Mouse (Mus musculus) MEL (cell line): ENCODE measurements around the gene Klk13. TPM values are rescaled to one million over a fixed set of nuclear protein-coding genes. Genes with fewer than 3 reads are reported as not detected.
"Not testable (repeated sequence)": the region's sequence is repeated elsewhere in the genome, so short reads cannot be mapped to it uniquely, and the experiment has no call there.

Experiments
- DNase-seq: peaks from one replicate; pipeline ENCODE4 v3.0.0; 2011; ENCODE audit warnings: low read depth, low spot score
- H3K27ac ChIP-seq: 2 replicates; pipeline ENCODE4 v1.5.1; 2012; ENCODE audit warnings: low read depth, mild to moderate bottlenecking, control low read depth, low read length, moderate library complexity; ENCODE audit not compliant: control insufficient read depth
- H3K27me3 ChIP-seq, 2 experiments: fragments of 150-350 bp in 1 of 2; sonication (generic) in 1 of 2; 2 replicates each; pipeline ENCODE4 v1.6.1; 2012; ENCODE audit warnings: low read length in 2 of 2, mild to moderate bottlenecking in 2 of 2, improper control_type of control experiment in 1 of 2, moderate library complexity in 1 of 2; ENCODE audit not compliant: insufficient read depth in 2 of 2, control insufficient read depth in 1 of 2
- H3K36me3 ChIP-seq, 2 experiments: 2 replicates each; pipeline ENCODE4 v1.6.1; 2012 to 2014; ENCODE audit warnings: low read length in 2 of 2, improper control_type of control experiment in 1 of 2, inconsistent platforms in 1 of 2, mild to moderate bottlenecking in 1 of 2; ENCODE audit not compliant: insufficient read depth in 2 of 2, control insufficient read depth in 1 of 2
- H3K4me1 ChIP-seq, 2 experiments: fragments of 150-350 bp in 1 of 2; sonication (generic) in 1 of 2; 2 replicates each; pipeline ENCODE4 v1.6.1; 2012; ENCODE audit warnings: low read length in 2 of 2, improper control_type of control experiment in 1 of 2, mild to moderate bottlenecking in 1 of 2; ENCODE audit not compliant: insufficient read depth in 2 of 2, control insufficient read depth in 1 of 2
- H3K4me3 ChIP-seq, 2 experiments: fragments of 150-350 bp in 1 of 2; sonication (generic) in 1 of 2; 2 replicates each; pipeline ENCODE4 v1.5.1; 2012; ENCODE audit warnings: low read depth in 2 of 2, low read length in 2 of 2, mild to moderate bottlenecking in 2 of 2, moderate library complexity in 2 of 2, control low read depth in 1 of 2, improper control_type of control experiment in 1 of 2; ENCODE audit not compliant: control insufficient read depth in 1 of 2, insufficient read depth in 1 of 2
- H3K79me2 ChIP-seq: 2 replicates; pipeline ENCODE4 v1.6.1; 2012; ENCODE audit warnings: mild to moderate bottlenecking, low read length, moderate library complexity; ENCODE audit not compliant: control insufficient read depth, poor library complexity, insufficient read depth
- H3K9ac ChIP-seq: 2 replicates; pipeline ENCODE4 v1.6.1; 2012; ENCODE audit warnings: low read depth, mild to moderate bottlenecking, control low read depth, low read length, moderate library complexity; ENCODE audit not compliant: control insufficient read depth, poor library complexity, severe bottlenecking
- H3K9me3 ChIP-seq: fragments of 150-350 bp; sonication (generic); replicated peaks from 2 replicates; pipeline ENCODE4 v1.6.1; 2012; ENCODE audit warnings: mild to moderate bottlenecking, low read length, improper control_type of control experiment, moderate library complexity; ENCODE audit not compliant: insufficient read depth
- CTCF ChIP-seq, 3 experiments: IDR thresholded peaks in 2 of 3; conservative IDR thresholded peaks in 1 of 3; 2 replicates each; pipeline ENCODE4 v1.5.1; 2011 to 2012; ENCODE audit warnings: low read length in 3 of 3, low read depth in 2 of 3, mild to moderate bottlenecking in 2 of 3, improper control_type of control experiment in 1 of 3, inconsistent platforms in 1 of 3, mixed read lengths in 1 of 3, moderate library complexity in 1 of 3; ENCODE audit not compliant: control insufficient read depth in 1 of 3, insufficient read depth in 1 of 3, poor library complexity in 1 of 3, severe bottlenecking in 1 of 3
- EP300 ChIP-seq, 2 experiments: IDR thresholded peaks; 2 replicates each; pipeline ENCODE4 v1.6.1; 2011; ENCODE audit warnings: improper control_type of control experiment in 2 of 2, low read length in 2 of 2, low read depth in 1 of 2, mild to moderate bottlenecking in 1 of 2
- GATA1 ChIP-seq: IDR thresholded peaks from 2 replicates; pipeline ENCODE4 v1.6.1; 2011; ENCODE audit warnings: low read depth, low read length, improper control_type of control experiment
- HCFC1 ChIP-seq: IDR thresholded peaks from 2 replicates; pipeline ENCODE4 v1.6.1; 2012; ENCODE audit warnings: low read depth, mild to moderate bottlenecking, inconsistent platforms, low read length, improper control_type of control experiment, moderate library complexity
- KAT2A ChIP-seq: conservative IDR thresholded peaks from 2 replicates; pipeline ENCODE4 v1.6.1; 2012; ENCODE audit warnings: low read depth, low read length, improper control_type of control experiment, inconsistent platforms
- MAZ ChIP-seq: IDR thresholded peaks from 2 replicates; pipeline ENCODE4 v1.6.1; 2012; ENCODE audit warnings: low read depth, mild to moderate bottlenecking, inconsistent platforms, low read length, improper control_type of control experiment
- MXI1 ChIP-seq: IDR thresholded peaks from 2 replicates; pipeline ENCODE4 v1.6.1; 2011; ENCODE audit warnings: mild to moderate bottlenecking, low read depth, low read length, improper control_type of control experiment
- NELFE ChIP-seq: IDR thresholded peaks from 2 replicates; pipeline ENCODE4 v1.6.1; 2011; ENCODE audit warnings: low read depth, low read length, improper control_type of control experiment
- POLR2A ChIP-seq, 2 experiments: IDR thresholded peaks; 2 replicates each; pipeline ENCODE4 v1.6.1; 2011 to 2012; ENCODE audit warnings: low read length in 2 of 2, mild to moderate bottlenecking in 2 of 2, control low read depth in 1 of 2, improper control_type of control experiment in 1 of 2, low read depth in 1 of 2, moderate library complexity in 1 of 2; ENCODE audit not compliant: control insufficient read depth in 1 of 2, insufficient read depth in 1 of 2, poor library complexity in 1 of 2
- POLR2AphosphoS2 ChIP-seq: IDR thresholded peaks from 2 replicates; pipeline ENCODE4 v1.6.1; 2011; ENCODE audit warnings: low read length, improper control_type of control experiment
- POLR2AphosphoS5 ChIP-seq: IDR thresholded peaks from 2 replicates; pipeline ENCODE4 v1.6.1; 2012; ENCODE audit warnings: low read depth, borderline replicate concordance, mild to moderate bottlenecking, inconsistent platforms, low read length, moderate library complexity, mixed read lengths
- RCOR1 ChIP-seq: IDR thresholded peaks from 2 replicates; pipeline ENCODE4 v1.6.1; 2012; ENCODE audit warnings: low read depth, mild to moderate bottlenecking, inconsistent platforms, low read length, improper control_type of control experiment
- SMC3 ChIP-seq: IDR thresholded peaks from 2 replicates; pipeline ENCODE4 v1.6.1; 2011; ENCODE audit warnings: low read depth, low read length, improper control_type of control experiment
- UBTF ChIP-seq: IDR thresholded peaks from 2 replicates; pipeline ENCODE4 v1.6.1; 2012; ENCODE audit warnings: low read depth, mild to moderate bottlenecking, inconsistent platforms, low read length, improper control_type of control experiment, moderate library complexity, borderline replicate concordance; ENCODE audit not compliant: insufficient read depth
- USF2 ChIP-seq, 2 experiments: IDR thresholded peaks; 2 replicates each; pipeline ENCODE4 v1.6.1; 2011 to 2012; ENCODE audit warnings: improper control_type of control experiment in 2 of 2, low read length in 2 of 2, borderline replicate concordance in 1 of 2, inconsistent platforms in 1 of 2, low read depth in 1 of 2, mild to moderate bottlenecking in 1 of 2; ENCODE audit not compliant: insufficient read depth in 1 of 2
- ZMIZ1 ChIP-seq: IDR thresholded peaks from 2 replicates; pipeline ENCODE4 v1.6.1; 2012; ENCODE audit warnings: low read depth, mild to moderate bottlenecking, inconsistent platforms, low read length, improper control_type of control experiment, moderate library complexity
- polyA plus RNA-seq, 2 experiments: library from polyadenylated mRNA; stranded (reverse) in 1 of 2; unstranded in 1 of 2; fragments of >175 nt in 1 of 2; fragments of >200 nt in 1 of 2; gene quantifications; 2 replicates each; pipeline versions ENCODE4 v1.2.1 to v1.2.4; 2012; ENCODE audit warnings: low replicate concordance in 2 of 2, low read depth in 1 of 2; ENCODE audit not compliant: insufficient read length in 2 of 2, insufficient read depth in 1 of 2, missing spikeins in 1 of 2
- total RNA-seq: library from RNA; depleted of rRNA; stranded (reverse); fragments of 300-350 nt; gene quantifications from 2 replicates; pipeline ENCODE4 v1.2.3, GENCODE M21; 2012

Klk13 gene
- total and polyA plus RNA-seq, 3 experiments = not detected

DNA sequence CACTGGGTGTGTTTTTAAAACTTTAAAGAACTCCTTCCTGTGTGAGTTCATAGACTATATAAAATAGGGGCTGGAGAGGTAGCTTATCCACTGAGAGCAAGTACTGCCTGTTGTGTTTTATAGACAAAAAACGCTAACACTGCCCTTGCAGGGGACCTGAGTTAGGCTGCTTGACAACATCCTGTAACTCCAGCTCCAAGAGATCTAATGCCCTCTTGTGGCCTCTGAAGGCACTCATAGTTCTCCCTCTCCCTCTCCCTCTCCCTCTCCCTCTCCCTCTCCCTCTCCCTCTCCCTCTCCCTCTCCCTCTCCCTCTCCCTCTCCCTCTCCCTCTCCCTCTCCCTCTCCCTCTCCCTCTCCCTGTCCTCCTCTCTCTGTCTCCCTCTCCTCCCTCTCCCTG lies 29.9 kb upstream of the Klk13 start:
- H3K4me1 ChIP-seq, H3K27ac ChIP-seq, H3K27me3 ChIP-seq, H3K9ac ChIP-seq, H3K79me2 ChIP-seq: not testable (repeated sequence)
- DNase-seq = peak; percentile 6
- peak in 2 of 3 experiments; percentile 5 to 17; a peak in 2 of 6 replicates for TF ChIP-seq CTCF (IDR thresholded peaks at IDR 0.05 in 2 of 3, conservative IDR thresholded peaks at IDR 0.05 in 1 of 3; ENCODE audit: control insufficient read depth in 1 of 3, insufficient read depth in 1 of 3, low read depth in 2 of 3, low read length in 3 of 3, poor library complexity in 1 of 3, severe bottlenecking in 1 of 3)
- TF ChIP-seq, all 39 proteins: peak for 1; not testable (repeated sequence) for 38
- H3K36me3 ChIP-seq, H3K4me3 ChIP-seq, H3K9me3 ChIP-seq: not testable (repeated sequence)

DNA sequence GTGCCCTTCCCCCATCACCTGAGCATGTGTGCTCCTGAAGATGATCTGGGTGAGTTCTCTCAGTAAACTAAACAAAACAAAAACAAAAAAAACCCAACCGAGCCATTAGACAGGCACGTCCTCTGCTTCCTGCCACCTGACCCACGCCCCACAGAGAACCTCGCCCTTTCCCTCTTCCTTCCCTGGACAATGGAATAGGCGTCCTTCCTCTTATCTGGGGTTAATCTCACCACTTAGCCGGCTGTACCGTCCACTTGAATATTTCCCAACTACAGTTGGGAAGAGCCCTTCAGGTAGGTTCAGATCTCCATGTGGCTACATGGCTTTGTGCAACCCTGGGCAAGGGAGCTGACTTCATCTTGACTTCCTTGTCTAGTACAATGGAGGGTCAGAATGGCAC lies 27.3 kb upstream of the Klk13 start:
- no peaks in the 10 kb centered on the region for H3K9me3 ChIP-seq
- no peak overlapping the region for H3K27ac ChIP-seq
- H3K27me3 ChIP-seq = no peaks in the 10 kb centered on the region
- no peak overlapping the region for H3K4me3 ChIP-seq
- TF ChIP-seq NELFE (no peak), POLR2AphosphoS2 (no peak), UBTF (no peak), POLR2A (IDR thresholded peaks at IDR 0.05; ENCODE audit: control insufficient read depth in 1 of 2, insufficient read depth in 1 of 2, low read depth in 1 of 2, low read length in 2 of 2, poor library complexity in 1 of 2) (no peak), RCOR1 (no peak), POLR2AphosphoS5 (no peak), SMC3 (no peak), KAT2A (no peak)
- TF ChIP-seq, all 39 proteins: peak for 0
- Histone ChIP-seq H3K79me2 (no peaks in the 10 kb centered on the region), H3K36me3 (no peaks in the 10 kb centered on the region), H3K4me1 (no peaks in the 10 kb centered on the region), H3K9ac (no peak overlapping the region)
- DNase-seq = no peak

DNA sequence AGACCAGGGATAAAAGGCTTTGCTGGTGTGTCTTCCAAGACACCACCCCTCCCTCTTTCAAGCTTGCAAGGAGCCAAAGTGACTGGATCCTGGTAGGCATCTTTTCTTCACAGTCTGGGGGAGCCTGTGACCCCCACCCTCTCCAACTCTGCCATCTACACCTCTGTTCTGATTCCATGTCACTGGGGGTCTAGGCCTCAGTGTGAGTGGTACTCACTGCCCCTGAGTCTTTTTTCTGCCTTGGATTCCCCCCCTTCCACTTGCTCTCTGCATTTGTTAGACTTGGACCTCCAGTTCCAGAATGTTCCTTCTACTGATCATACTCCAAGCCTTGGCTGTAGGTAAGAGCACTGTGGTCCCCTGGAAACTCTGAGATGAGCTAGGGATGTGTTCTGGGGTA lies 22.2 kb upstream of the Klk13 start, which contains the start of gene Klk14:
Gene Klk14, plus strand, starts transcription at position 301 of the 400 bp plus-strand sequence.
- no peak for DNase-seq
- no peak within 1 kb of the TSS for H3K9ac ChIP-seq
- no peak within 1 kb of the TSS for H3K4me3 ChIP-seq
- H3K9me3 ChIP-seq = no peaks in the 10 kb centered on the region
- H3K4me1 ChIP-seq = no peaks in the 10 kb centered on the region
- H3K36me3 ChIP-seq = no peaks in the 10 kb centered on the region
- H3K27ac ChIP-seq = no peak within 1 kb of the TSS
- H3K27me3 ChIP-seq = no peaks in the 10 kb centered on the region
- no peaks in the 10 kb centered on the region for H3K79me2 ChIP-seq
- TF ChIP-seq EP300 (IDR thresholded peaks at IDR 0.05; ENCODE audit: low read depth in 1 of 2, low read length in 2 of 2) (no peak), MXI1 (no peak), MAZ (no peak), HCFC1 (no peak), GATA1 (no peak), ZMIZ1 (no peak), USF2 (IDR thresholded peaks at IDR 0.05; ENCODE audit: borderline replicate concordance in 1 of 2, insufficient read depth in 1 of 2, low read depth in 1 of 2, low read length in 2 of 2) (no peak), RCOR1 (no peak), POLR2AphosphoS2 (no peak)
